Mouse (Mus musculus): Measurements from ENCODE around the gene 4930568D16Rik. TPM values are rescaled to one million over a fixed set of nuclear protein-coding genes. Genes with fewer than 3 reads are reported as not detected.

The 4930568D16Rik gene
- total RNA-seq, 2 experiments from 2014 or later = not detected

GRCm38 (mm10) chr2:35342605-35343004 lies 24.9 kb downstream of the 4930568D16Rik start:
- no peak for DNase-seq

- peak; percentile 35 for DNase-seq
Measured at GRCm38 (mm10) chr2:35338707-35339106, 28.8 kb downstream of the 4930568D16Rik start.

- no peak for DNase-seq
Measured at GRCm38 (mm10) chr2:35338036-35338435, 29.5 kb downstream of the 4930568D16Rik start.

DNA sequence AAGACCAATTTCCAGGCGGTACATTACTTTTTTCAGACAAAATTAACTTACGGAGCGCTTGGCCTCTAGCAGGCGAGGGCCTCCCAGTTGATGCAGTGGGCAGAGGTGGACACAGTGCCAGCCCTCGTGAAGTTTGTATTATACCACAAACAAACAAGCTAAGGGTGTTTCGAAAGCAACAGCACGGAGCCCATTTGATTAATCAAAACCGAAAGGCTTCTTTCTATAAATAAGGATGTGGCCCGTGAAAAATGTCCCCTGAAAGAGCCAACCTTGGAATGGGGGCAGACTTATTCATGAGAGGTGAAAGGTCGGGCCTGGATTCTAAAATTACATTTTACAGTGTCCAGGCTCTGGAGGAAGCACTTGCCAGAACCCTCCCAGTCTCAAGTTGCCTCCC lies 30.1 kb downstream of the 4930568D16Rik start:
- no peak for DNase-seq

DNA sequence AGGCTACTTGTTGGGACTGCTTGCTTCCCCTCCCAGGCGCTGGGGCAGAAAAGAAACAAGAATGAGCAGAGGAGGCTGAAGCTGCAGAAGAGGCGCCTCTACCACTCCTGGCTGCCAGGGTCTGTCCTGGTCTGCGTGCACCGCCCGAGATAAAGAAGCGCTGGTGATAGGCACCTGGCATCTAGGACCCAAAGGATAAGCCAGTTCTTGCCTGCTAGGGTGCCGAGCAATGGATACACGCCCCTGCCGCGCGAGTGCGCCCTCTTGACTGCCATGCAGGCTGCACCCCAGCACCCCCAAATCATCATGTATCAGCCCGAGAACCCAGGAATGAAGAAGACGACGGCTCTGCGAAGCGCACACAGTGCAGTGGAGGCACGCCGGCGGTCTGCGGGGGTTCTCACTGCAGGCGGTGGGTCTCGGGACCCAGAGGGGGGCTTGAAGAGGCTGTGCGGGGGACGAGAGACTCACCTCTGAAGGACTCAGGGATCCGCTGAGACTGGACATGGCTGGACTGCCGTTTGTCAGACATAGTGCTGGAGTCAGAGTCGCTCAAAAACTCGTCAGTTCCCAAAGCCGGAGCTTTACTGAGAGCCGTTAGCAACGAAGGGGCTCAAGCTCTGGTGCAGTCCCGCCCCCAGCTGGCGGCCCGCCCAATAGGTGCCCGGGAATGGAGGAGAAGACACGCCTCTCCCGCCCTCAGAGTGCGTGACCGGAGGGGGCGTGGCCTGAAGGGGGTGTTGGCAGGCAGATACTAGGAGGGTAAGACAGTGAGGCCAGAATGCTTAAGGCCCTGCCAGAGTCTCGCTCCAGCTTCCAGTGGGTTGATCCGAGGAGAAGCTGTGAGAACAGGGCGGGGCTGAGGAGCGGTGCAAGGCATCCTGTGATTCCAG lies 30.9 kb downstream of the 4930568D16Rik start, which contains the start of gene Stom:
TSS of gene Stom (minus strand) at position 589 of the 893 bp plus-strand sequence.
- peak; percentile 100 for DNase-seq

- no peak for DNase-seq
Measured at GRCm38 (mm10) chr2:35335620-35336019, 31.9 kb downstream of the 4930568D16Rik start.

GRCm38 (mm10) chr2:35333670-35334069 lies 33.9 kb downstream of the 4930568D16Rik start:
- DNase-seq = no peak

DNA sequence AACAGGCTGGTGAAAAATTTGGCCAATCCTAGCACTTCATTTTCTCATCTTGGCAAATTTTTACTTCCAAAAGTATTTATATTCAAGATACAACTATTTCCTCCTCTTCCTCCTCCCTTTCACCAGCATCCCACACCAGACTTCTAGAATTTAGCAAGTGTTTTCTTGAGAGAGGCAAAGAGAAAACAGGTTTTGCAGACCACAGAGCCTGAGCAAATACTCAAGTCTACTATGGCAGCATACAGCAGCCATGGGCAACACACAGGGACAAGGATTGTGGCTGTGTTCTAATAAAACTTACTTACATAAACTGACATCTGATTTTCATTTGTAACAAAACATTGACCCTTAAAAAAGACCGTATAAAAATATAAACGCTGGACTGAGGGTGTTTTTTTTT lies 36.3 kb downstream of the 4930568D16Rik start:
- no peak for DNase-seq

DNA sequence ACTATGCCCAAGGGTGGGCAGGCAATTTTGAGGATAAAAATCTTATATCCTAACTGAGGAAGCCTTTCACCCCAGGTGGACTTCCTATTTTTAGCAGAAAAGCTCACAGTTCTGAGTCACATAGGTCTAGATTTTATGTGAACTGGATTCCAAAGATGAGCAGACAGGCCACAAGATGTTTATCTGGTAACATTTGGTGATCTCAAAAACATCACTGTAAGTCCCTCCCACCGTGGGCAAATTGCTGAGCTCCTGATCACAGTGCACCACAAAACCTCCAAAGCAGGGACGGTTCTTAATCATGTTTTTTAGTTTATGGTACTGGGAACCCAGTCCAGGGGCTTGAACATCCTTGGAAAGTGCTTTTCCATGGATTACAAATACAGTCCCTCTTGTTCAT lies 38.5 kb downstream of the 4930568D16Rik start:
- no peak for DNase-seq

DNA sequence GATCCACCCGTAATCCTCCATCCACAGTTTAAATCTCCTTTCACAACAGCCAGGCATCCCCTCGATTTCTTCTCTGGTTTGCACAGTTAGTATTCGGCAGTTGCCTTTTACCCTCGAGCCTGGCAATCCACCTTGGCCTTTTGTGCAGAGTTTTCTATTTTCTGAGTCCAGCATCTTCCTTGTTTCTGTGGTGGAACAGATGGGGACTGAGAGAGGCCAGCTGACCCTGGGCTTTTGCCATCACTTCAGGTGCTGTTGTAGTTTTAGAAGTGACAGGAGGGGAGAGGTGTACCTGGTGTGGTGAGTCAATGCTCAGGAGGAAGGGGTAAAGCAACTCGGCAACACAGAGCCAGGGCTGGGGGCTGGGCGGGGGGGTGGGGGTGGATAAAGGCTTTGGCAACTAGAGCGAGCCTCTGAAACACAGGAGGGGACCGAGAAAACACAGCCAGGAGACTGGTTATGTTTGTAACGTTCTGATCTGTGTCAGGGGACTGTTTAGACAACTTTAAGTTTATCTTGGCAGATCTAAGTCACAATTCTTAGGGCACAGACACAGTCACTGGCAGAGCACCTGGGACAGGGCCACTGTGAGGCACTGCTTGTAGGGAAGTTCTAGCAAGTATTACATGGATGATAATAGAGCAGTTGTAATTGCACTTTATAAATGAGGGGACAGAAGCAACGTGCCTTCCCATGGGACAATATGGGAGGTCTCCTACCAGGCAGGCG lies 39.3 kb downstream of the 4930568D16Rik start:
- DNase-seq = no peak

GRCm38 (mm10) chr2:35327583-35327982 lies 39.9 kb downstream of the 4930568D16Rik start:
- no peak for DNase-seq

DNA sequence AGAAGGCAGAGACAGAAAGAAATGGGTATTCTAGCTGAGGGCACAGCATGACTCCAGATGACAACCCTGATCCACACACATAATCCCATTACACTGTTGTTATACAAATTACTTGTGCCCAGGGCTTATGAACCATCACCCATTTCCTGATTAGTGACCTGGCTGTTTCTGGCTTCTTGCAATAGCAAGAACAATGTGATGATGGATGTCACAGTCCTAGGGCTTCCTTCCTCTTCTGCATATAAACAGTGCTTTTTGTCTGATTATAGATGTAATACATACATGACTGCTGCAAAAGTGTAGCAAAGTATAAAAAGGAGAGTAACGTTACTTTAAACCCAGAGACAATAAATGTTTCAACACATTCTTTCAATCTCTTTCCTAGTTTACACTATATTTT lies 40.6 kb downstream of the 4930568D16Rik start:
- DNase-seq = no peak

GRCm38 (mm10) chr2:35325930-35326329 lies 41.6 kb downstream of the 4930568D16Rik start:
- DNase-seq = no peak

DNA sequence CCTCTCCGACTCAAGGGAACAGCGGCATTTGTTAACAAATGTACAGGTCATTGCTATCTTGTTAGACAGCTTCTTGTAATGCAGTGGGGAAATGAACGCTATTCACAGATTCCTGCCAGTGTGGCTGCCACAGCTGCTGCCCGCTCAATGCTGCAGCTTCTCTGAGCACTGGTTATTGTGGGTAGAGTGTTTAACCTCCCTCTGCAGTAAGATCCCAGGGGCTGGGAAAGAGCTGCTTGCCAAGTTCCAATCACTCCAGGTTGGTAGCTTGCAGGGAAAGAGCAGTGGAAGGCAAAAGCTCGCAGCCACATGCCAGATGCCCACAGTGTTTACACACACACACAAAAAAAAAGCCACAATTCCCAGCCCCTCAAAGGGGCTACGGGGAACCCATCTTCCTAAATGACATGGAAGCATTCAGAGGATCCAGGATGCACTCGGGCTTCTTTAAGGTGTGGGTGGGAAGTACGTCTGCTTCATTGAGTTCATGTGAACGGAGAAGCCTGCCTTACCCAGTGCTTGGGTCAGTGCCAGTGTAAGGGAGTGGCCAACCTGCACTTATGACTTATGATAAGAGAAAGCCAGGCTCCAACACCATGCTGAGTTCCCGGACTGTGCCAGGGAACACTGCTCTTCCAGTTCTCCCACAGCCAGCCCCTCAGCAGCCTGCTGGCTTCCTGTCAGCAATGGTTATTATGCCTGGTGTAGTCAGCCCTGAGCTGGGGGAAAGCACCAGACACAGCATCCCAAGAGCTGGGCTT lies 44.9 kb downstream of the 4930568D16Rik start:
- DNase-seq = peak; percentile 80

- DNase-seq = no peak
Measured at GRCm38 (mm10) chr2:35320399-35320798, 47.1 kb downstream of the 4930568D16Rik start.

DNA sequence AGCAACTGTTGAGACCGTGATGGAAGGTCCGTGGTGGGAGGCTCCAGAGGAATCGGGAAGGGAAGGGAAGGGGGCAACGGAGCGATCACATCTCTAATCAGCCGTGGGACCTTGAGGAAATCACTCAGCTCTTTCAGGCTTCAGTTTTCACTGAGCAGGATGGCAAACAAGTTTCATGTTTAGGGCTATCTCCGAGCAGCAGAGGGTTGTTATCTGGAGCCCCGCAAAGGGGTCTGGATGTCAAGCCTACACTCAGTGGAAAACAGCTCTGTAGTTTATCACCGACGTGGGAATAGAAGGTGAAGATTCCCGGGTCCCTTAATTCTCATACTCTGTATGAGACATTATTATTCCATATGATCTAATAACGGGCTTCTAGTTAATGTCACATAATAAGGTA lies 49.1 kb downstream of the 4930568D16Rik start:
- DNase-seq = no peak

DNA sequence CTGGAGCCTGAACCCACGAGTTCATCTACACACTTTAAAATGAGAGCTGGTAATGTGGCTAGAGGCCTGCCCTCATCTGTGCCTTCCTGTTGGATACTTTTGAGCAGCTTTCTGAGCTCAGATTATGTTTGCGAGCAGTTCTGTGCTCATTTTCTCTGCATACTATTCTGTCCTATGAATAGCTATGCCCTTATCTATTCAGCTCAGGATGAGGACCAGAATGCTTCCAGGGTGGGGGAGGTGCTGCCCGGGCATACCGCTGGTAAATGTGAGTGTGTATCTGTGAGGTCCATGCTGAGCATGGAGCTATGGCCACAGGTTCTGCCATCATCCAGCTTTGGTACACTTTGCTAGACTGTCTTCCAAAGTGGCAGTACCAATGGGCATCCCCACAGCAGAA lies 49.9 kb downstream of the 4930568D16Rik start:
- no peak for DNase-seq

DNA sequence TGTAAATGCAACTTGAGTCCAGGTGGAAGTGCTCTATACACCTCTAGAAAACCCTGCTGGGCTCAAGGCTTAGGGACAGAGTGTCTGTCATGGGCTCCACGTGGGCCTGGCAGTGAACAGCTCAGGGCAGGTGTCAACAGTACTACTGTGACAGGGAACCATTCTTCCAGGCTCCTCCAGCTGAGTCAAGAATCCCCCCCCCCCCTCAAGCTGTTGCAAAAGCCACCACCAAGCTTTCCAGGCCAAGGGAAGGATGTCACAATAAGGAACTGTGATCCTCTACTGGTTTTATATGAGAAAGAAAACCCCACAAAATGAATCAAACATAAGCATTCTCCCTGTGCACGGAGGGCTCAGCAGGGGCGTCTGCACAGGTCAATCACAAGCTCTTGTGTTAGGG lies 53.2 kb downstream of the 4930568D16Rik start:
- no peak for DNase-seq

DNA sequence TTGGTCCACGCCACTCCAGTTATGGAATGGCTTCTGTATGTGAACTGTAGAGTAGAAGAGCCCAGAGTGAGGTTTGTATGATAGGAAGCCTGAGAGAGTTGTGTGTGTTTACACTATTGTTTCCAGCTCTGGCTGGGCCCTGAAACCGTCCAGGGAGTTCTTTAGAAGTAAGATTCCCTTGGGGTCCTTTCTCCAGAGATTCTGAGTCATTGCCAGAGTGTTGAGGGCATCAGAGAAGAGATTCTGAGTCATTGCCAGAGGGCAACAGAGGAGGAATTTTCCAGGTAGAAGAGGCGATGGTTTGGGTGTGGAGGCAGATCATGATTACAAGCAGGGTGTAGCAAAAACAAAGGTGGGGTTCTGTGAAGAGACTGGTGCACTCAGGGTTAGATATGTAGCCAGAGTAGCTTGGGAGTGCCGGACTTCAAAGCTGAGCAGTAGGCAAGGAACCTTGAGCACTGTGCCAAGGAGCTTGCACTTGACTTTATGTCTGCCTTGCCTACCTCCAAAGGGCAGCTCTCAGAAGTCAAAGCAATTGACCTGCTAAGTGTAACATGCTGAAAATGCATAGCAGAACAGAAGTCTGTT lies 57.5 kb downstream of the 4930568D16Rik start:
- DNase-seq = no peak

GRCm38 (mm10) chr2:35308166-35308565 lies 59.4 kb downstream of the 4930568D16Rik start:
- DNase-seq = no peak

Measured in heart, postnatal 4 days (tissue).